Mouse (Mus musculus) heart, embryonic 12.5 days (tissue): ENCODE results near the gene Calr4. TPM values are rescaled to one million over a fixed set of nuclear protein-coding genes. Genes with fewer than 3 reads are reported as not detected.
A peak's percentile ranks its signal among the peaks of the same experiment; 100 is the strongest.

ENCODE experiments used
- ATAC-seq: fragments of 200-750 bp; cut with Nextera tagmentation; 2 replicates; pipeline ENCODE4 v1.8.0; 2017; ENCODE audit warnings: moderate TSS enrichment, moderate library complexity; ENCODE audit not compliant: insufficient number of reproducible peaks, low FRiP score
- H3K27ac ChIP-seq: fragments of 300-500 bp; sonication (generic); 2 replicates; pipeline ENCODE4 v1.5.1; 2016; ENCODE audit warnings: mild to moderate bottlenecking, moderate library complexity; ENCODE audit not compliant: poor library complexity, severe bottlenecking
- H3K27me3 ChIP-seq: fragments of 300-500 bp; sonication (generic); replicated peaks from 2 replicates; pipeline ENCODE4 v1.6.1; 2016; ENCODE audit warnings: mild to moderate bottlenecking, moderate library complexity
- H3K36me3 ChIP-seq: fragments of 300-500 bp; sonication (generic); 2 replicates; pipeline ENCODE4 v1.6.1; 2016; ENCODE audit warnings: mild to moderate bottlenecking, moderate library complexity
- H3K4me1 ChIP-seq: fragments of 300-500 bp; sonication (generic); replicated peaks from 2 replicates; pipeline ENCODE4 v1.6.1; 2016; ENCODE audit warnings: mild to moderate bottlenecking
- H3K4me2 ChIP-seq: fragments of 300-500 bp; sonication (generic); 2 replicates; pipeline ENCODE4 v1.6.1; 2016; ENCODE audit warnings: mild to moderate bottlenecking, moderate library complexity
- H3K4me3 ChIP-seq: fragments of 300-500 bp; sonication (generic); 2 replicates; pipeline ENCODE4 v1.5.1; 2016; ENCODE audit warnings: mild to moderate bottlenecking
- H3K9ac ChIP-seq: fragments of 300-500 bp; sonication (generic); 2 replicates; pipeline ENCODE4 v1.6.1; 2016; ENCODE audit warnings: mild to moderate bottlenecking, moderate library complexity
- H3K9me3 ChIP-seq: fragments of 300-500 bp; sonication (generic); replicated peaks from 2 replicates; pipeline ENCODE4 v1.6.1; 2016; ENCODE audit warnings: mild to moderate bottlenecking, moderate library complexity
- WGBS: fragments of 180-500 bp; shearing (Covaris S2); methylation state at CpG from one replicate; pipeline ENCODE4 v1.1.7; 2016; 5-methylcytosine and 5-hydroxymethylcytosine counted together
- polyA plus RNA-seq: library from polyadenylated mRNA; unstranded; fragments of >200 nt; fragmentation: Nextera tagmentation; extraction: Ambion mirVana; gene quantifications from 2 replicates; pipeline ENCODE4 v1.2.1, GENCODE M21; 2016

The Calr4 gene
- polyA plus RNA-seq, 1 experiment from 2014 or later, result 0.61 TPM

- peak overlapping the region; percentile 80 for H3K4me3 ChIP-seq
- H3K9me3 ChIP-seq, result no peaks in the 10 kb centered on the region
- peak; percentile 87 for ATAC-seq
- peak overlapping the region; percentile 92 for H3K4me2 ChIP-seq
- peaks cover 17% of the 10 kb centered on the region for H3K4me1 ChIP-seq
- H3K27ac ChIP-seq, result peak overlapping the region; percentile 64
- H3K36me3 ChIP-seq, result no peaks in the 10 kb centered on the region
- peak overlapping the region; percentile 93 for H3K9ac ChIP-seq
- WGBS, result under 1% methylated on average over 81 of the region's 85 CpGs
- no peaks in the 10 kb centered on the region for H3K27me3 ChIP-seq
Measured at GRCm38 (mm10) chr4:109280459-109281160, 46.3 kb downstream of the Calr4 start.

GRCm38 (mm10) chr4:109281161-109281560 lies 46.9 kb downstream of the Calr4 start:
- no peak for ATAC-seq
- WGBS, result 10% methylated on average over 4 of the region's 4 CpGs
- Histone ChIP-seq H3K9me3 (no peaks in the 10 kb centered on the region), H3K4me2 (peak overlapping the region; percentile 92), H3K27me3 (no peaks in the 10 kb centered on the region), H3K36me3 (no peaks in the 10 kb centered on the region), H3K27ac (no peak overlapping the region), H3K4me1 (peaks cover 17% of the 10 kb centered on the region), H3K4me3 (peak overlapping the region; percentile 80), H3K9ac (peak overlapping the region; percentile 93)

DNA sequence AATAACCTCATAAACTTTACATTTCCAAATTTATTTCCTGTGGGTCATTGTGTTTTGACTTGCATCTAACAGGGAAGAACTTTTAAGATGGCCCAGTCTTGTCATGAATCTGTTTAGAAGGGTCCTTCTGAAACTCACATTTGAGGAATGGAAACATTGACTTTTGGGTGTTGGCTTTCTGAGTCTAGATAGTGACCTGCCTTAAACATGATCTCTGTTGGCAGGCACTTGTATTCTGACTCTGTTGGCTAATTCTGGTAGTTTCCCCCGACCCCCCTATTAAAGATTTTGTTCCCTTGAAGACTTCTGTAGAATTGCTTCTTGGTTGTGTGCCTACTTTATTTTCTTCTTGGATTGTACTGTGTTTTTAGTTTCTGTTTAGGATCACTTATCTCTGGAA lies 47.7 kb downstream of the Calr4 start:
- 76% methylated on average over 1 of the region's 1 CpGs for WGBS

GRCm38 (mm10) chr4:109294629-109295028 lies 60.3 kb downstream of the Calr4 start:
- Histone ChIP-seq H3K9ac (no peak overlapping the region), H3K4me2 (no peak overlapping the region), H3K27ac (no peak overlapping the region), H3K4me1 (no peaks in the 10 kb centered on the region), H3K36me3 (peaks cover 7% of the 10 kb centered on the region), H3K9me3 (no peaks in the 10 kb centered on the region), H3K27me3 (no peaks in the 10 kb centered on the region), H3K4me3 (no peak overlapping the region)
- no peak for ATAC-seq

More for the DNA sequence above, 47.7 kb downstream of the Calr4 start:
- H3K9ac ChIP-seq, result no peak overlapping the region
- no peak for ATAC-seq
- no peaks in the 10 kb centered on the region for H3K27me3 ChIP-seq
- peak overlapping the region; percentile 37; the same call in 1 of the 2 replicates for H3K4me2 ChIP-seq
- H3K36me3 ChIP-seq, result no peaks in the 10 kb centered on the region
- no peak overlapping the region for H3K27ac ChIP-seq
- no peaks in the 10 kb centered on the region for H3K9me3 ChIP-seq
- 0 out of 2 replicates have a peak overlapping the region, but pooled peaks have one; percentile 6 for H3K4me3 ChIP-seq
- peaks cover 17% of the 10 kb centered on the region for H3K4me1 ChIP-seq

DNA sequence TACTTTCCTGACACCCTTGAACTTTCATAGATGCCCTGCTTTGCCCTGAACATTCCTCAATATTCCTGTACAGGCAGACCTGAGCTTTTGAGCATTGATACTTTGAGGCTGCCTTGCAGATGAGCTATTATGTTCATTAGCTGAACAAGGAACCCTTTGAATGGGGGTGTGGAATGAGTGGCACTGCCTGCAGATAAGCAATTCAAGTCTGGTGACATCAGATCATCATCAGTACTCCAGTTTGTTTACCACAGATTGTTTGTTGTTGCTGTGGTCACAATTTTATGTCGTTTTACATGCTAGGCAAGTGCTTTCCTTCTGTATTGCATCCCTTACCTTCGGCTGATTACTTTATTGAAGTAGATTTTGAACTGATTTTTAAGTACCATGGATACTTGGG lies 62.2 kb downstream of the Calr4 start:
- Histone ChIP-seq H3K4me1 (no peaks in the 10 kb centered on the region), H3K4me3 (no peak overlapping the region), H3K9ac (no peak overlapping the region), H3K9me3 (no peaks in the 10 kb centered on the region), H3K36me3 (peaks cover 7% of the 10 kb centered on the region), H3K27ac (no peak overlapping the region), H3K4me2 (no peak overlapping the region), H3K27me3 (no peaks in the 10 kb centered on the region)
- WGBS, result 79% methylated on average over 2 of the region's 2 CpGs
- no peak for ATAC-seq

- no peak for ATAC-seq
- Histone ChIP-seq H3K4me1 (no peaks in the 10 kb centered on the region), H3K27ac (no peak overlapping the region), H3K9ac (no peak overlapping the region), H3K4me3 (no peak overlapping the region), H3K4me2 (no peak overlapping the region), H3K27me3 (no peaks in the 10 kb centered on the region), H3K9me3 (no peaks in the 10 kb centered on the region), H3K36me3 (peaks cover 7% of the 10 kb centered on the region)
Measured at GRCm38 (mm10) chr4:109299136-109299535, 64.9 kb downstream of the Calr4 start.

Other genes with a start within 250 kb of the Calr4 start
- gene Nrd1, start 233.8 kb upstream of the Calr4 start, polyA plus RNA-seq, result 67.1 and 70.0 TPM in 2 replicates
- 48.3 and 53.0 TPM in 2 replicates for gene Osbpl9, start 32.2 kb upstream of the Calr4 start, polyA plus RNA-seq
- 41.6 and 44.4 TPM in 2 replicates for gene Eps15, start 45.8 kb downstream of the Calr4 start, polyA plus RNA-seq
- gene Ttc39a, start 172.1 kb downstream of the Calr4 start, polyA plus RNA-seq, result 11.6 and 11.8 TPM in 2 replicates